Mouse (Mus musculus) forebrain, embryonic 11.5 days (tissue): ENCODE measurements at regions not wholly inside any gene's neighbourhood (a gene's known extent, or its start where the extent isn't known, plus 50 kb on each side); places are given as distances from the start of the nearest gene placed in this dataset.

Experiments used
- ATAC-seq: fragments of 200-750 bp; cut with Nextera tagmentation; replicated peaks from 2 replicates; pipeline ENCODE4 v1.8.0; 2017; ENCODE audit warnings: moderate TSS enrichment; ENCODE audit not compliant: low FRiP score
- DNase-seq: peaks from one replicate; pipeline ENCODE4 v3.0.0-alpha.2; 2017; ENCODE audit warnings: low spot score
- H3K27ac ChIP-seq: fragments of 300-500 bp; sonication (generic); 2 replicates; pipeline ENCODE4 v1.5.1; 2014; ENCODE audit warnings: low read depth, low read length
- H3K27me3 ChIP-seq: fragments of 300-500 bp; sonication (generic); 2 replicates; pipeline ENCODE4 v1.6.1; 2014; ENCODE audit warnings: mild to moderate bottlenecking, low read length, mixed read lengths; ENCODE audit not compliant: control insufficient read depth, insufficient read depth
- H3K36me3 ChIP-seq: fragments of 300-500 bp; sonication (generic); 2 replicates; pipeline ENCODE4 v1.6.1; 2014; ENCODE audit warnings: mild to moderate bottlenecking, low read length, moderate library complexity, mixed read lengths; ENCODE audit not compliant: control insufficient read depth, insufficient read depth
- H3K4me1 ChIP-seq: fragments of 300-500 bp; sonication (generic); replicated peaks from 2 replicates; pipeline ENCODE4 v1.6.1; 2014; ENCODE audit warnings: low read length, mixed read lengths; ENCODE audit not compliant: control insufficient read depth, insufficient read depth
- H3K4me2 ChIP-seq: fragments of 300-500 bp; sonication (generic); 2 replicates; pipeline ENCODE4 v1.6.1; 2014; ENCODE audit warnings: low read depth, mild to moderate bottlenecking, low read length, moderate library complexity, mixed read lengths; ENCODE audit not compliant: severe bottlenecking
- H3K4me3 ChIP-seq: fragments of 300-500 bp; sonication (generic); 2 replicates; pipeline ENCODE4 v1.5.1; 2014; ENCODE audit warnings: low read depth, low read length
- H3K9ac ChIP-seq: fragments of 300-500 bp; sonication (generic); 2 replicates; pipeline ENCODE4 v1.6.1; 2014; ENCODE audit warnings: low read length
- H3K9me3 ChIP-seq: fragments of 300-500 bp; sonication (generic); 2 replicates; pipeline ENCODE4 v1.6.1; 2016; ENCODE audit warnings: low read length, mixed read lengths; ENCODE audit not compliant: control insufficient read depth
- WGBS: fragments of 180-500 bp; shearing (Covaris S2); extraction: QIAGEN DNeasy Blood & Tissue Kit; methylation state at CpG from one replicate; pipeline ENCODE4 v1.1.7; 2014; 5-methylcytosine and 5-hydroxymethylcytosine counted together

- H3K36me3 ChIP-seq: no peaks in the 10 kb centered on the region
- H3K9me3 ChIP-seq: no peaks in the 10 kb centered on the region
- H3K27me3 ChIP-seq: no peaks in the 10 kb centered on the region
- no peak for ATAC-seq
- no peak overlapping the region for H3K9ac ChIP-seq
- WGBS: 82% methylated on average over 4 of the region's 4 CpGs
- DNase-seq: no peak
- H3K4me1 ChIP-seq: no peaks in the 10 kb centered on the region
- H3K4me3 ChIP-seq: no peak overlapping the region
- H3K27ac ChIP-seq: no peak overlapping the region
- no peak overlapping the region for H3K4me2 ChIP-seq
Measured at GRCm38 (mm10) chr11:111424871-111425270, 358.9 kb downstream of the Kcnj2 start.

GRCm38 (mm10) chr11:111426715-111427114 lies 360.8 kb downstream of the Kcnj2 start:
- ATAC-seq: no peak
- H3K9ac ChIP-seq: no peak overlapping the region
- WGBS: 81% methylated on average over 4 of the region's 4 CpGs

GRCm38 (mm10) chr11:111442257-111442656 lies 376.3 kb downstream of the Kcnj2 start:
- Histone ChIP-seq H3K9ac (no peak overlapping the region), H3K27ac (no peak overlapping the region), H3K4me3 (no peak overlapping the region), H3K36me3 (no peaks in the 10 kb centered on the region), H3K4me1 (no peaks in the 10 kb centered on the region), H3K9me3 (no peaks in the 10 kb centered on the region), H3K4me2 (no peak overlapping the region), H3K27me3 (no peaks in the 10 kb centered on the region)
- ATAC-seq (no peak), DNase-seq (no peak)

More at GRCm38 (mm10) chr11:111426715-111427114, 360.8 kb downstream of the Kcnj2 start:
- Histone ChIP-seq H3K4me3 (no peak overlapping the region), H3K4me2 (no peak overlapping the region), H3K9me3 (no peaks in the 10 kb centered on the region), H3K36me3 (no peaks in the 10 kb centered on the region), H3K4me1 (no peaks in the 10 kb centered on the region), H3K27ac (no peak overlapping the region), H3K27me3 (no peaks in the 10 kb centered on the region)
- no peak for DNase-seq

GRCm38 (mm10) chr11:111443381-111443780 lies 377.4 kb downstream of the Kcnj2 start:
- ATAC-seq: no peak
- 89% methylated on average over 1 of the region's 1 CpGs for WGBS
- no peaks in the 10 kb centered on the region for H3K36me3 ChIP-seq

GRCm38 (mm10) chr11:111444791-111445190 lies 378.8 kb downstream of the Kcnj2 start:
- Histone ChIP-seq H3K27me3 (no peaks in the 10 kb centered on the region), H3K4me3 (no peak overlapping the region), H3K9ac (no peak overlapping the region), H3K27ac (no peak overlapping the region), H3K4me1 (no peaks in the 10 kb centered on the region), H3K9me3 (no peaks in the 10 kb centered on the region), H3K36me3 (no peaks in the 10 kb centered on the region), H3K4me2 (no peak overlapping the region)
- ATAC-seq (no peak), DNase-seq (no peak)
- 84% methylated on average over 4 of the region's 4 CpGs for WGBS

More at GRCm38 (mm10) chr11:111443381-111443780, 377.4 kb downstream of the Kcnj2 start:
- no peak overlapping the region for H3K4me3 ChIP-seq
- no peak overlapping the region for H3K27ac ChIP-seq
- no peaks in the 10 kb centered on the region for H3K27me3 ChIP-seq
- no peaks in the 10 kb centered on the region for H3K4me1 ChIP-seq
- H3K9ac ChIP-seq: no peak overlapping the region
- H3K9me3 ChIP-seq: no peaks in the 10 kb centered on the region
- H3K4me2 ChIP-seq: no peak overlapping the region
- DNase-seq: no peak

- DNase-seq: no peak
- no peak overlapping the region for H3K4me2 ChIP-seq
- H3K27ac ChIP-seq: no peak overlapping the region
- no peaks in the 10 kb centered on the region for H3K4me1 ChIP-seq
- H3K36me3 ChIP-seq: no peaks in the 10 kb centered on the region
- peak; percentile 70; the same call in 1 of the 2 replicates for ATAC-seq
- no peaks in the 10 kb centered on the region for H3K9me3 ChIP-seq
- WGBS: 14% methylated on average over 4 of the region's 4 CpGs
- no peaks in the 10 kb centered on the region for H3K27me3 ChIP-seq
- H3K4me3 ChIP-seq: no peak overlapping the region
- H3K9ac ChIP-seq: no peak overlapping the region
Measured at GRCm38 (mm10) chr11:111445764-111446163, 379.8 kb downstream of the Kcnj2 start.

GRCm38 (mm10) chr11:111450811-111451494 lies 385.0 kb downstream of the Kcnj2 start:
- H3K4me2 ChIP-seq: no peak overlapping the region
- no peak overlapping the region for H3K4me3 ChIP-seq
- no peaks in the 10 kb centered on the region for H3K9me3 ChIP-seq
- no peak overlapping the region for H3K9ac ChIP-seq
- no peak overlapping the region for H3K27ac ChIP-seq
- ATAC-seq: no peak
- H3K27me3 ChIP-seq: no peaks in the 10 kb centered on the region
- 90% methylated on average over 3 of the region's 3 CpGs for WGBS
- no peaks in the 10 kb centered on the region for H3K4me1 ChIP-seq
- no peaks in the 10 kb centered on the region for H3K36me3 ChIP-seq
- no peak for DNase-seq

- DNase-seq: no peak
- WGBS: 91% methylated on average over 10 of the region's 10 CpGs
- ATAC-seq: no peak
Measured at GRCm38 (mm10) chr11:111460046-111460445, 394.1 kb downstream of the Kcnj2 start.

GRCm38 (mm10) chr11:111484981-111485380 lies 419.0 kb downstream of the Kcnj2 start:
- WGBS: 86% methylated on average over 6 of the region's 6 CpGs
- H3K4me3 ChIP-seq: no peak overlapping the region
- DNase-seq: no peak

More at GRCm38 (mm10) chr11:111460046-111460445, 394.1 kb downstream of the Kcnj2 start:
- H3K27ac ChIP-seq: no peak overlapping the region
- H3K4me2 ChIP-seq: no peak overlapping the region
- no peak overlapping the region for H3K9ac ChIP-seq
- no peak overlapping the region for H3K4me3 ChIP-seq
- no peaks in the 10 kb centered on the region for H3K9me3 ChIP-seq
- no peaks in the 10 kb centered on the region for H3K36me3 ChIP-seq
- no peaks in the 10 kb centered on the region for H3K27me3 ChIP-seq
- H3K4me1 ChIP-seq: no peaks in the 10 kb centered on the region

More at GRCm38 (mm10) chr11:111484981-111485380, 419.0 kb downstream of the Kcnj2 start:
- no peaks in the 10 kb centered on the region for H3K36me3 ChIP-seq
- no peak for ATAC-seq
- no peak overlapping the region for H3K27ac ChIP-seq
- H3K27me3 ChIP-seq: no peaks in the 10 kb centered on the region
- H3K4me1 ChIP-seq: no peaks in the 10 kb centered on the region
- no peak overlapping the region for H3K9ac ChIP-seq
- H3K4me2 ChIP-seq: no peak overlapping the region
- no peaks in the 10 kb centered on the region for H3K9me3 ChIP-seq
